Mouse (Mus musculus) B cell, adult 67 days (primary cell): Measurements from ENCODE around the gene Gm10842. TPM values are rescaled to one million over a fixed set of nuclear protein-coding genes. Genes with fewer than 3 reads are reported as not detected.

Experiments
- total RNA-seq, 2 experiments: library from RNA; stranded (reverse); gene quantifications; 4 replicates each; pipeline ENCODE4 v1.2.4; 2023

Gene Gm10842
- total RNA-seq: not detected

DNA sequence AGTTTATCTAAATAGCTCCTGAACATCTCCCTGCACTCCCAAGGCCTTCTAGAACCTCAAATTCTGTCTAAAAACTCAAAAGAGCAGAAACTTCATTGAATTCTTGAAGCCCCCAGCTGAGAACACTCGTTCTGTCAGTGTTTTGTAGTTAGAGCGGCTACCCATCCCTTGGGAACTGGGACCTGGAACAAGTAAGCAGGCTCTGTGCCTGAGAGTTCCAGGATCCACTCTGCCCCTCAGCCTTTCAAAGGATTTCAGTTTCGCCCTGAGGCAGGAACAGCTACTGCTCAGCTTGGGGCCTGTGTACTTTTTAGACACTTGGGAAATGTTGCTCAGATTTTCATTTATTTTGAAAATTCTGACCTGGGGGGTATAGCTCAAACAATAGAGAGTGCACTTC is at the start of gene Gm10842:
Gm10842 (plus strand) TSS at position 301 of the 400 bp plus-strand sequence.

DNA sequence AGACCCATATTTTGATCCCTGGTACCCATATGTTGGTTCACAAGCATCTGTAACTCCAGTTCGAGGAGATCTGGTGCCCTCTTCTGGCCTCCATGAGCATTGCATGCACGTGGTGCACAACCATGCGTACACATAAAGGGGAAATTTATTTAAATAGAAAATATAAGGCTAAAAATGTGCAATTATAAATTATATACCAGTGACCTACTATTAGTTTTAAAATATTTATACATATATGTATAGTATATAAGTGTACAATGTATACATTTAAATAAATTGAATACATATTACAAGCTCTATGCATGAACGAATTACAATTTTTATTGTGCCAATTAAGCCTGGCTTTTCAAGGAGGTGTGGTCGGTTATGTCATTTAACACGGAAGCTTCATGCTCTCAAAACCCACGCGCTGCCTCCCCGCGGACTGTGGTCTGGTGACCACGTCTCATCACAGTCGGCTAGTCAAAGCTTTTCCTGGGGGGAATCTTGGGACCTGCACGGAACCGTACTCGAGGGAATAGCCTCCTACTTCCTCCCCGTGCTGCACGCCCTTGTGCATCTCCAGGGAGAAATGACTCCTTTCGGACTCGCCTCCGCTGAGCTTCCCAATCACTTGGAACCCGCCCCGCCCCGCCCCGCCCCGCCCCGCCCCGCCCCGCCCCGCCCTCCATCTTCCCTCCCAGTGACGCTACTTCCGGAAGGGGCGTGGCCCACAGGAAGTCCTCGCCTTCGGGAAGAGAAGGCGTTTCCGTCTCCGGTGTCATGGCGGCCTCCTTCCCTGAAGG is 20.8 kb upstream of the Gm10842 start, which contains the start of gene Mettl2:
Mettl2 (plus strand) TSS at position 691 of the 785 bp plus-strand sequence.

DNA sequence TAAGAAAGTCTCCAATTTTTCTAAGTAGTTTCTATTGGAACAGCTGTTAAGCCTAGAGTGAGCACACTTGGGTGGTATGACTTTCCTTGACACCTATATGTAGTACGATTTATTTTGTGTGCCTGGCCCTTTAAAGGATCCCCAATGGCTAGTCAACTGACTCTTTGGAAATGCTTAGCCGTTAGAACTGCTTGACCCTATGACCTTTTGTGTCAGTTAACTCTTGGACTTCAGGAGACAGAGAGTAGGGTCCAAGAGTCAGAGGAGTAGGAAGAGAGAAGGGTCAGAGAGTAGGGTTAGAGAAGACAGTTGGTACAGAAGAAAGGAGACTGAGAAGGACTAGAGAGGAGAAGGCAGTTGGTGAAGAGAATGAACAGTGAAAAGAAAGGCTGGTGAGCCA is 31.8 kb downstream of the Gm10842 start, which contains the start of gene Tlk2:
Tlk2 (plus strand) TSS at position 292 of the 400 bp plus-strand sequence.

Other genes with a start within 250 kb of the Gm10842 start
- gene Efcab3, start 83.3 kb upstream of the Gm10842 start, total RNA-seq: not detected
- 10 to 100 TPM; 31.3 to 33.7 TPM for gene Mettl2, start 20.5 kb upstream of the Gm10842 start, total RNA-seq
- gene Tlk2, start 31.9 kb downstream of the Gm10842 start, total RNA-seq: 10 to 100 TPM; 74.6 to 79.6 TPM
- not detected for gene Mrc2, start 145.8 kb downstream of the Gm10842 start, total RNA-seq